Mouse (Mus musculus) midbrain, postnatal 0 days (tissue): ENCODE data around the gene Ugt1a9. TPM values are rescaled to one million over a fixed set of nuclear protein-coding genes. Genes with fewer than 3 reads are reported as not detected.
"Not testable (repeated sequence)": the region's sequence is repeated elsewhere in the genome, so short reads cannot be mapped to it uniquely, and the experiment has no call there.

ENCODE experiments used
- ATAC-seq: fragments of 200-750 bp; cut with Nextera tagmentation; 2 replicates; pipeline ENCODE4 v1.8.0; 2017; ENCODE audit warnings: moderate number of reproducible peaks, mild to moderate bottlenecking, moderate TSS enrichment, moderate library complexity; ENCODE audit not compliant: low FRiP score
- DNase-seq: peaks from one replicate; pipeline ENCODE4 v3.0.0-alpha.2; 2015; ENCODE audit warnings: low spot score
- H3K27ac ChIP-seq: fragments of 300-500 bp; sonication (generic); 2 replicates; pipeline ENCODE4 v1.5.1; 2014; ENCODE audit warnings: low read depth, mild to moderate bottlenecking, low read length, mixed read lengths
- H3K27me3 ChIP-seq: fragments of 300-500 bp; sonication (generic); 2 replicates; pipeline ENCODE4 v1.6.1; 2014; ENCODE audit warnings: low read length, control low read depth, mixed read lengths; ENCODE audit not compliant: insufficient read depth
- H3K36me3 ChIP-seq: fragments of 300-500 bp; sonication (generic); 2 replicates; pipeline ENCODE4 v1.6.1; 2014; ENCODE audit warnings: low read length, control low read depth, mixed read lengths; ENCODE audit not compliant: insufficient read depth
- H3K4me1 ChIP-seq: fragments of 300-500 bp; sonication (generic); 2 replicates; pipeline ENCODE4 v1.6.1; 2014; ENCODE audit warnings: mild to moderate bottlenecking, control low read depth, antibody characterized with exemption, low read length, mixed read lengths; ENCODE audit not compliant: insufficient read depth
- H3K4me2 ChIP-seq: fragments of 300-500 bp; sonication (generic); 2 replicates; pipeline ENCODE4 v1.6.1; 2014; ENCODE audit warnings: low read depth, mild to moderate bottlenecking, low read length, mixed read lengths; ENCODE audit not compliant: poor library complexity, severe bottlenecking
- H3K4me3 ChIP-seq: fragments of 300-500 bp; sonication (generic); 2 replicates; pipeline ENCODE4 v1.5.1; 2014; ENCODE audit warnings: low read depth, mild to moderate bottlenecking, low read length, moderate library complexity
- H3K9ac ChIP-seq: fragments of 300-500 bp; sonication (generic); replicated peaks from 2 replicates; pipeline ENCODE4 v1.6.1; 2014; ENCODE audit warnings: mild to moderate bottlenecking, low read length, moderate library complexity, mixed read lengths; ENCODE audit not compliant: poor library complexity, severe bottlenecking
- H3K9me3 ChIP-seq: fragments of 300-500 bp; sonication (generic); 2 replicates; pipeline ENCODE4 v1.6.1; 2016; ENCODE audit warnings: low read length, control low read depth
- CTCF ChIP-seq: IDR thresholded peaks from 2 replicates; pipeline ENCODE4 v1.5.1; 2016; ENCODE audit warnings: antibody characterized with exemption, mild to moderate bottlenecking
- WGBS: fragments of 180-500 bp; shearing (Covaris S2); extraction: QIAGEN DNeasy Blood & Tissue Kit; methylation state at CpG from one replicate; pipeline ENCODE4 v1.1.7; 2014; 5-methylcytosine and 5-hydroxymethylcytosine counted together
- polyA plus RNA-seq: library from polyadenylated mRNA; unstranded; fragments of >200 nt; fragmentation: Nextera tagmentation; extraction: Ambion mirVana; gene quantifications from 2 replicates; pipeline ENCODE4 v1.2.1, GENCODE M21; 2015
- total RNA-seq: library from RNA; depleted of rRNA; stranded (reverse); fragments of >200 nt; gene quantifications from 2 replicates; pipeline ENCODE4 v1.2.3, GENCODE M21; 2014

Gene Ugt1a9
- total and polyA plus RNA-seq, 2 experiments from 2014 or later, result not detected

- Histone ChIP-seq H3K4me3 (no peak overlapping the region), H3K27ac (no peak overlapping the region), H3K27me3 (no peaks in the 10 kb centered on the region), H3K4me2 (no peak overlapping the region), H3K9ac (no peak overlapping the region), H3K4me1 (no peaks in the 10 kb centered on the region), H3K36me3 (no peaks in the 10 kb centered on the region), H3K9me3 (no peaks in the 10 kb centered on the region)
- ATAC-seq, result no peak
- DNase-seq, result no peak
- no peak for TF ChIP-seq CTCF
Measured at GRCm38 (mm10) chr1:88092341-88092740, 21.7 kb downstream of the Ugt1a9 start.

DNA sequence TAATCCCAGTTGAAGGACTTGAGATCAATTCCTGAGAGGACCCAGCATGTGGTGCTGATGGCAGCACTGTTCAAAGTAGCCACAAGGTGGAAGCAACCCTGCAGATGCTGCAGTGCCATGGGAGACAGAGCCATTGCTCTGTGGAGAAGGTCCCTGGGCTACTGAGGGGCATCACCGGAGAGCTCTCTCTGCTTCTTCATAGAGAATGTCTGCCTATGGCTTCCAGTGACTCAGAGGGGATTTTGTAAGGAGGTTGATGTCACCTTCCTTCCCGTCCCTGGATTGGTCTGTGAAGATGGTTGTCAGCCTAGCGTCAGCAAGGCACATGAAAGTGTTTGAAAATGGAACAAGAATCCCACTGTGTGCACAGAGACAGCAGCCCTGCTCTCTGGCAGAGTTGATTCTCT is 23.7 kb downstream of the Ugt1a9 start:
- not testable (repeated sequence) for H3K4me2 ChIP-seq, H3K9ac ChIP-seq, H3K27ac ChIP-seq, H3K36me3 ChIP-seq, H3K27me3 ChIP-seq, H3K9me3 ChIP-seq, DNase-seq, H3K4me1 ChIP-seq, ATAC-seq, H3K4me3 ChIP-seq
- 71% methylated on average over 3 of the region's 3 CpGs for WGBS
- peak; percentile 54 for TF ChIP-seq CTCF

DNA sequence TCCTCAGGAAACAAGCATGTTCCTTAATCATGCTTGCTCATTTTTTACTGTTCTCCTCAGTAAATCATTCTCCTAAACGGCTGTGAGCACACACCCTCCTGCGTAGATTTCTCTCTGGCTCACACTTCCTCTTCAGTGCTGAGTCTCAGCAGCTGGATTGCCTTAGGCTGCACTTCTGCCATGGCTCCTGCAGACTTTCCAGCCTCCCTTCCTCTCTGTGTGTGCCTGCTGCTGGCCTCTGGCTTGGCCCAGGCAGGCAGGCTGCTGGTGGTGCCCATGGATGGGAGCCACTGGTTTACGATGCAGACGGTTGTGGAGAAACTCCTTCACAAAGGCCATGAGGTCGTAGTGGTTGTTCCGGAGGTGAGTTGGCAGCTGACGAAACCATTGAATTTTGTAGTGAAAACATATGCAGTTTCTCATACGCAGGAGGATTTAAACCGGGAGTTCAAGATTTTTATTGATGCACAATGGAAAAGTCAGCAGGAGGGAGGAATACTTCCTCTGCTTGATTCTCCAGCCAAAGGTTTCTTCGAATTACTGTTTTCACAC is 24.4 kb downstream of the Ugt1a9 start, which contains the start of gene Ugt1a7c:
TSS of gene Ugt1a7c (plus strand) at position 122 of the 552 bp plus-strand sequence.
- TF ChIP-seq CTCF, result no peak
- Histone ChIP-seq H3K9ac (0 out of 2 replicates have a peak within 1 kb of the TSS, but pooled peaks have one; percentile 19), H3K27me3 (no peaks in the 10 kb centered on the region), H3K36me3 (no peaks in the 10 kb centered on the region), H3K4me2 (no peak within 1 kb of the TSS), H3K9me3 (no peaks in the 10 kb centered on the region), H3K4me1 (no peaks in the 10 kb centered on the region), H3K4me3 (no peak within 1 kb of the TSS), H3K27ac (no peak within 1 kb of the TSS)
- 66% methylated on average over 10 of the region's 10 CpGs for WGBS
- ATAC-seq (no peak), DNase-seq (peak; percentile 1)

DNA sequence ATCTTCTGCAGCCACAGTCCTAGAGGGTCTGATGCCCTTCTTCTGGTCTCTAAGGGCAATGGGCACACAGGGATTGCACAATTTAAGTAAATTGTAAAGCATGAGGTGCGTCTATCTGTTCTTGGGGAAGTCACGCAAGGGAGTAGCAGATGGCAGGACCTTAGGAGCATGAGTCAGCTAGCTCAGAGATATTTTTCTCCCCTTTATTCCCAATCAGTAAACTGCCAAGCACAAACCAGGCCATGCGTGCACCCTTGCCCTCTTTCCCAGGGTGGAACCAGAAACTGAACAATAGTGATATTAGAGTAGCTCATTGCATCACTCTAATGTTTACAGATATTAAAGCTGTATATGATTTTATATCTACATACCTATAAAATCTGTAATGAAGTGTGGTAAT is 27.9 kb downstream of the Ugt1a9 start:
- 93% methylated on average over 3 of the region's 3 CpGs for WGBS
- not testable (repeated sequence) for H3K9me3 ChIP-seq, H3K4me3 ChIP-seq, ATAC-seq, H3K9ac ChIP-seq, DNase-seq, H3K27ac ChIP-seq, H3K27me3 ChIP-seq, H3K4me2 ChIP-seq, H3K36me3 ChIP-seq, H3K4me1 ChIP-seq

- H3K9me3 ChIP-seq, H3K9ac ChIP-seq, H3K4me3 ChIP-seq, H3K4me1 ChIP-seq, ATAC-seq, H3K36me3 ChIP-seq, H3K27me3 ChIP-seq, H3K4me2 ChIP-seq, DNase-seq, H3K27ac ChIP-seq: not testable (repeated sequence)
- WGBS, result 81% methylated on average over 2 of the region's 2 CpGs
Measured at GRCm38 (mm10) chr1:88099691-88100090, 29.1 kb downstream of the Ugt1a9 start.

- not testable (repeated sequence) for H3K9me3 ChIP-seq, H3K36me3 ChIP-seq, H3K27me3 ChIP-seq, H3K27ac ChIP-seq, H3K4me1 ChIP-seq, H3K4me2 ChIP-seq, ATAC-seq, DNase-seq, H3K4me3 ChIP-seq, H3K9ac ChIP-seq
- 68% methylated on average over 2 of the region's 3 CpGs for WGBS
Measured at GRCm38 (mm10) chr1:88103019-88103418, 32.4 kb downstream of the Ugt1a9 start, which contains the start of gene Ugt1a6b. Gene Ugt1a6b, plus strand, starts transcription at chr1:88103252.

GRCm38 (mm10) chr1:88103697-88104468 is 33.3 kb downstream of the Ugt1a9 start:
- not testable (repeated sequence) for ATAC-seq, H3K36me3 ChIP-seq, H3K27ac ChIP-seq, H3K9ac ChIP-seq, H3K9me3 ChIP-seq, DNase-seq, H3K27me3 ChIP-seq, H3K4me1 ChIP-seq, H3K4me2 ChIP-seq, H3K4me3 ChIP-seq
- 71% methylated on average over 4 of the region's 5 CpGs for WGBS
